Mouse (Mus musculus) layer of hippocampus, adult 18-20 months (tissue): ENCODE measurements at regions not wholly inside any gene's neighbourhood (a gene's known extent, or its start where the extent isn't known, plus 50 kb on each side); places are given as distances from the start of the nearest gene placed in this dataset.

Source experiments
- DNase-seq, 2 experiments: peaks; one replicate each; pipeline ENCODE4 v3.0.0; 2022; ENCODE audit warnings: low spot score in 2 of 2

DNA sequence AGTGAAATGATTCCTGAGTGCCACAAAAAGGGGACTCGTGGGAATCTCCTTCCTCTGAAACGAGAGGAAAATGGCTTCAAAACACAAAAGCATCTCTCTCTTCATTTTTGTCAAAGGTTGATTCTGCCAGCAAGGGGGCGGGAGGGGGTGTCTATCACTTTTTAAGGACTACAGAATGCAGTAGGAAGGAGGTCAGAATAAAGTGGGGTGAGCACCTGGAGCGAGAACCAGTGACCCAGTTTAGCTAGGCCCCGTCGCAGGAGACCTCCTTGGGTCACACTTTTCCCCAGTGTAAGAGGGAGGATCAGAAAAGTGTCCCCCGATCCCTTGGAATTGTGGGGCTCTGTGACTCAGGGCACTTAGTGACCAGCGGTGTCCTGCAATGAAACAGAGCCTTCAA lies 133.1 kb downstream of the Tgfb2 start:
- no peak for DNase-seq

DNA sequence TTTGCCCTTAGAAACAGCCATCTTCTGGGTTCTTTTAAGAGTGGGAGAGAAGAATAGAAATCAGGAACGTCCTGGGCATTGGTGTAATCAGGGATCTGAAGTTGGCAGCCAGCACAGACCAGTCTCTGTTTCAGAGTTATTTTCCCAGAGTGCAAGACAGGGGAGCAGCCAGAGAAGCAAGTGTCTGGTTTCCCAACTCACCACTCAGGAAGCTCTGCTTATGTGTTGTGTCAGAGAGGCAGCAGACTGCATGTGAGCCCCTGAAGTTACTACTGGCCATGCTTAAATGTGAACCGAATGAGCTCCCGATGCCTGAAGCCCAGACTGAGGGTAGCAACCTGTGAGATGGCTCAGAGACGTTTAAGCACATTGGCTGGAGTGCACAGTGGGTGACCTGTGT lies 133.7 kb downstream of the Tgfb2 start:
- no peak for DNase-seq

DNA sequence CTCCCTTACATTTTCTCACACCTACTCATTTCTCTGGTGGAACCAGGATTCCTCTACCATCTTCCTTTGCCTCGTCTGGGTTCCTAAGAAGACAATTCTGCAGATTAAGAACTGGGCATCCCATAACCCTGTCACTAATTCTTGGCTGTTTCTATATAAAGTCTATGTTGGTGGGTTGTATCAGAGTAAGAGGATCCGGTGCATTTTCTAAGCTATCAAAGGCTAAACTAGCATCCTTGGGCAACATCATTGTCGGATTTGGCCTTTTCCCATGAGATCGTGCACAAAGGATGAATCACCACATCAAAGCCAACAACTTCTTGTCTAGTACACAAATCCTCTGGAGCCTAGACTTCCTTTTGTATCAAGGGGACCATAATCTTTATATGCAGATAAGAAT lies 137.3 kb downstream of the Tgfb2 start:
- DNase-seq: no peak

DNA sequence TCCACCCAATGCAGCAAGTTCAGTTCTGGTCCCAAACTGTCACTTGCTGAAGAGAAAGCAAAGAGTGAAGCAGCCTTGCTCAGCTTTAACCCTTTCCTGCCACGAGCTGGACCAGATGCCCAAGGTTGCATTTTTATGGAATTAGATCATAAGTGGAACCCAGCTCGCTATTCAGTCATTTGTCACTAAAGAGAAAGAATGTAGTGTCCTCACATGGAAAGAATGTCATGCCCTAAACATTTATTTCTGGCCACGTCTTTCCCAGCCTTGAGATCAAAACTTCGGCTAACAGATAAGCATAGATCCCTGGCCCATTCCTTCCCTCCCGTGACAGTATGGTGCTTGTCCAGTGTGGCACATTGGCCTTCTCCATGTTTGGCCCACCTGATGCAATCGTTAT lies 137.7 kb downstream of the Tgfb2 start:
- no peak for DNase-seq

DNA sequence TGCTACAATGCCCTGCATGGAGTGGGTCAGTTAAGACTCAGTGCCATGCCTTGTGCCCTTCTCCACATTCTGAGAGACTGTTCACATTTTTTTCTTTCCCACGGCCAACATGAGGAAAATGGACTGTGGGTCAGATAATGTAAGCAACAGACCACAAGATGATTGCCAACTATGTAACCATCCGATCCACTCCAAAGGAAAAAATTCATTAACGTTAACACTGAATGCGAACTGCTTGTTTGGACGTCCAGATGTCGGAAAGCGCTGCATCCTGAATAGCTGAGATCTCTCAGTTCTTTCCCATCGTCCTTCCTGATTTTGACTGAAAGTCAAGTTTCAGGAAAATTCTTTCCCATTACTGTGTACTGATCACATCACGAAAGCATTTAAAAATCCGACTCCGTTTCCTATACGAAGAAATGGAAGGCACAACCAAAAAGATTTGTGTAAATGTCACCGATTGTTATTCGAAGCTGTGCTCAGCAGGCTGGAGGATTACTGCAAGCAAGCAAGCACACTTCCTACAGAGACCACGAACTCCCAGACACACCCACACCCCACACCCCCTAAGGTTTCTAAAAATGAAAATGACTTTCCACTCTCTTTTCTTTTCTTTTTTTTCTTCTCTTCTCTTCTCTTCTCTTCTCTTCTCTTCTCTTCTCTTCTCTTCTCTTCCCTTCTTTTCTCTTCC lies 138.5 kb downstream of the Tgfb2 start:
- no peak for DNase-seq

DNA sequence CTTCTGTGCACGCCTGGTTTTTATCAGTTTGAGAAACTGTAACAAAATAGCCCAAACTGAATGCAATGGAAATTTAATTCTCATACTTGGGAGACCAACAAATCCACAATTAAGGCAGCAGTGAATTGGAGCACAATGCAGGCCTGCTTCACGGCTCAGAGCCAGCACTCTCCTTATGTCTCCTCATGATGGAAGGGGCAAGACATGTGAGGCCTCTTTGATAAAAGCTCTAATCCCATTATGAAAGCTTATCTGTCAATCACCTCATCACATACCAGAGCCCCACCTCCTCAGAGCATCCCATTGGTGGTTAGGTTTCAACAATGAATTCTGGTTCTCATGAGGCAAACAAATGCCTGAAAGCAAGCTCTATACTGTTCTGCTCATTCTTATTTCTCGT lies 143.8 kb downstream of the Tgfb2 start:
- no peak for DNase-seq

DNA sequence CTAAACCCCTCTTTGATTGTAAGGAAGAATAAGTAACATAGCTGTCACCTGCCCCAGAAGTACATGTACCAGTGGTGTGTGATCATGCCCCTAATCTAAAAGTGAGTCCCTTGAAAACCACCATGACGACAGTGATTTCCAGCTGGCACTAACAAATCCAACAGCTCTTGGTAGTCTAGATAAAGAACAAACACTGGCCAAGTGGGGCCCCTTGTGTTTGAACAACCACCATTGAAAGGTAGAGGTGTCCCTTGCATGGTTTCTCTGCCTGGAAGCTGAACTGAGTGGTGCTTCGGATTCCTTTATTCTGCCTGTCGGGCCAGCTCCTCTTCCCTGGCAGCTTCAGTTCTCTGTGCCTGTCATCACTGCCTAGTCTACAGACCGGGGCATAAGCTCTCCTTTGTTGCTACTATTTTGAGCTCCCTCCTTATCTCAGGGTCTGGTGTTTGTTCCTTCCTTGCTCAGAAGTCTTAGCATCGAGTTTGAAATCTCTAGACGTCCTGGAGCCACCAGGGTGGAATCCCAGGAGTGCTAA lies 150.3 kb downstream of the Tgfb2 start:
- no peak for DNase-seq

DNA sequence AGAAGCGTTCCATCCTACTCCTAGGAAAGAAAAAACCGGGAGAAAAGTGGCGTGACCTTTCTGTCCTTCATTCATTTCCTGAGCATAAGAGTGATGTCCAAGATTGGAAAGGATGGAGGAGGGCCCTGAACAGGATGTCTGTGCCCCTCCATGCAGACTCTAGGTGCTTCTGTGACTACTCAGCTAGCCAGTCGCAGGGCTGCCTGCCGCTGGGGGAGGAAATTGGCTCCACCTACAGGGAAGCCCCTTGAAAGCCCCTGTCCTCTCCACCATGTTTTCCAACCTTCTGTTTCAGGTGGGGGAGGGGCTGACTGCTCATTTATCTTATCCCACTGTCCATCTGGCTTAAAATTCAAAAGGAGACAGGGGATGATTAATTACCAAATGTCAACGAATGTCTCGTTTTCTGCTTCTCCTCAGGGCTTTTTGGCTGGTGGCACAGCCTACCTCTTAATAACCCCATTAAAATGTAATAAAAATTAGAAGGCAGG lies 151.2 kb downstream of the Tgfb2 start:
- no peak for DNase-seq

DNA sequence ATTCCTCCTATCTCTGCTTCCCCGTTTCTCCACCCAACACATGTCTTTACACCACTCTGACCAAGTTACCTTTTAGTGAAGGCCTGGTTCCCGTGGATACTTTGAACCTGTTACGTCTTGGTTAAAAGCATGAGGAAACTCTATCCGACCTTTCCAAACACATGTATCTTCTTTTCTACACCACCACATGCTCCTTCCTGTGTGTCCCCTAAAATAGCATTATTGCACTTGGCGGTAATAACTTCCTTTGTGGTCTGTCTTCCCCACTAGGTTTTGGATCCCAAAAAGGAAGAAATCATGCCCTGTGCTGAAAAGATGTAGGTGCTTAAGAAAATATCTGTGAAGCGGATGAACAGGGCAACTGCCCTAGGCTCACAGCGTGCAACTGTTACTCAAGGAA lies 153.1 kb downstream of the Tgfb2 start:
- no peak for DNase-seq

DNA sequence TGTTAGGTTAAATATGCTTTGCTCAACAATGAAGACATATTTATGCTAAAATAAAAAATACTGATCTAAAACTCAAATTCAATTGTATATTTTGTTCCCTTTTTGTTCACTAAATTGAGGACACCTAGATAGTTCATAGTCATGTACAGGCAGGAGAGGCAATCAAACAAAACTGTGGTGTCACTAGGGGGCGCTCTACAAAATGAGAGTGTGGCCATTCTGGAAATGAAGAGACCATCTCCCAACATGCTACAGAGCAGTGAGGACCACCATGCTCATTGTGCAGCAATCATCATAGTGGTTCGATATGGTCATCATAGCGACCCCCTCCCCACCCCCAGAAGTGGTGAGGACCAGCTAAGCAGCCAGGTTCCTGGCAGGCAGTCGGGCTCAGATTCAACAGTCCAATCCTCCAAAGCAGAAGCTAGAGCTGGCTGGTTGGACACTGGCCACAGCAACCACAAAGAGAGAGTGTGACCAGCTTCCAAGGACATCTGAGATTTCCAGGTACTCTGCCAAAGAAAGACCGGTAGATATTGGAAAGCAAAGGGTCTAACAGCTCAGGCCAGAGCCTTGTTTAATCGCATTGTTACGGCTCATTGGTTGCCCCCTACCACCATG lies 155.4 kb downstream of the Tgfb2 start:
- DNase-seq: peak in 1 of 2 experiments; percentile 32

DNA sequence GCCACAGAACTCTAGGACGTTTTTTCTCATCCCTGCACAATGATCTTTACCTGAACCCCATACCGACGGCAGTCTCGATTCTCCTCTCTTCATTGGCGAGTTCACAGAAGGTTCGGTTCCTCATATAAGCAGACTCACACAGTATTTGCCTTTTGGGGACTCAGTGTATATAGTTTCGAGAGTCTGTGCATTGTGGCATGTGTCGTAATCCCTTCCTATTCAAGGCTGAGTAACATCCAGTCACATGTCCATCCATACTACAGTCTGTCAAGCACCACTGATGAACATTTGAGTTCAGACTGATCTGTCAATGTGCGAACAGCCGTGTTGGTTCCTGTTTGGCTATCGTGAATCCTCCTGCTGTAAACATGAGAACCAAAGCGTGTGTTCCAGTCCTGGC lies 156.6 kb downstream of the Tgfb2 start:
- no peak for DNase-seq

DNA sequence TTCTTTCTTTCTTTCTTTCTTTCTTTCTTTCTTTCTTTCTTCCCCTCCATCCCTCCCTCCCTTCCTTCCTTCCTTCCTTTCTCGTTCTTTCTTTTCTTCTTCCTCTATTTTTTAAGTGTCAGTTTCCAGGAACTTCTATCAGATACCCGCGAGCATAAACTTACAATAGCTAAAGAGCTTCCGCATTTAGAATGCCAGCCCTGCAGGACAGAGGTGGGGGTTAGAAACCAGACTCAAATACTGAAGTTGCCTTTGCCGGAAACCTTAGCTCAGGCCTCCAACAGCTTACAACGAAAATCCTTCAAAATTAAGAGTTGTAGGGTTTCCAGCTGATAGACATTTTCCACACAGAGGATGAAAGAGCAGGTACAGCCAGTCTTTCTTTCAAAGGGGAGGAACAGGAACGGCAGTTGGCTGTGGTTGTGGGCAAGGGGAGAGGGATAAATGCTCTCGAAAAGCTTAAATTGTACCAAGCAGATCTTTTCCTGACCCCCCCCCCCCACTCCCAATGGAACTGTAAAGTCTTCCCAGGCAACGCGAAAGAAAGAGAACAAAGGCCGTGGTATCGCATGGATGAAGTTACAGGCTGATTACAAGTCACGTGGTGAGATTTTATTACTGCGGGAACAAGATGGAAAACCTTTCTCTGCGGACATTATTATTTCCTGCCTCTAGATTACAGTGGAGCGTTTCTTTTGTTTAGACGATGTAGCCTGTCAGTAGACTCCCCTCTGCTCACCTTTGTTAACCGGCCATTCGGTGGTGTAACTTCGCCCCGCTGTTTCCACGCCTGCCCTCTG lies 159.2 kb downstream of the Tgfb2 start:
- no peak for DNase-seq

DNA sequence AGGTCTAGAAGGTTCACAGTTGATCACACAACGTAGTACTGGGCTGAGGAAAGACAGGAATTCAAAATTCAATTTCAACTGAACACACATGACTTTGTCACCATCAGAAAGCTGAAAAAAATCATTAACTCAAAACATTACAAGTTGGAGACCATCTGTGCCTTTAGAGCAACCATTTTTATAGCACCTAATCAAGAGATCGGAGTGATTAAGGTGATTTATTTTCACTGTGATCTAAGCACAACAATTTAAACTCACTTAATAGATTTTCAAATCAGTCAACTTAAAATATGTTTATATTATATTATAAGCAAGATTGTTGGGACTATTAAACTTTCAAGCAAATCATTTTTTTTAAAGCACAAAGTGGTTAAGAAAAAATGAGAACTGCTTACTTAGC lies 165.7 kb downstream of the Tgfb2 start:
- DNase-seq: no peak

DNA sequence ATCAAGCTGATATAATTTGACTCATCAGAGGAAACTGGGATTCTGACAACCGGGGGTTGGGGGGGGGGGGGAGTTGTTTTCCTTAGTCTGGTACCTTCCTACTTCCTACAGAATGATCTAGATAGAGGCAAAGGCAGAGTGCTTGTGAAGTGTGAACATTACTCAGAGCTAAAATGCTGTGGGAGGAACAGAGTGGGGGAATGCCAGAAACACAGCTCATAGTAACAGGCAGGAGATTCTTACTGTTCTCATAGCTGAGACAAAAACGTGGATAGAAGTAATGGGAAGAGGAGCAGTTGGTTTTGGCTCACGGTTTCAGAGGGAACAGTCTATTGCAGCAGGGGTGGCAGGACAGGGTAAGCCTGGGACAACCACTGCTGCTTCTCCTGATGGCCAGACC lies 167.6 kb downstream of the Tgfb2 start:
- DNase-seq: peak; percentile 8 to 44

DNA sequence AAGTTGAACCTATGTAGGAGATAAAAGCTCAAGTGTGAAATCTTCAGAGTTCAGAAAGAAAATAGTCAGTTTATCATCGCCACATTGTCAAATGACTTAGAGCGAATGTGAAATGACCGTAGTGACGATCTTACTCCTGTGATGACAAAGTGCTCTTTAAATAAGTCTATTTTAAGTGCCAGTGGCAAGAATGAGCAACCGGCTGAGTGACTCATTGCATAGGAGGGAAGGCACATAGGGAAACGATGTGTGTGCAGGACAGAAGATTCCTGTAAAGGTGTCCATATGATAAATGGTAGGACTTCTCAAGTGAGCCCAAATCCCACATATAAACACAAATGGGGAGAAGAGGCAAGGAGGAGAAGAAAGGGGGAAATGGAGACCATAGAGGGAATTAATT lies 189.8 kb downstream of the Tgfb2 start:
- no peak for DNase-seq

DNA sequence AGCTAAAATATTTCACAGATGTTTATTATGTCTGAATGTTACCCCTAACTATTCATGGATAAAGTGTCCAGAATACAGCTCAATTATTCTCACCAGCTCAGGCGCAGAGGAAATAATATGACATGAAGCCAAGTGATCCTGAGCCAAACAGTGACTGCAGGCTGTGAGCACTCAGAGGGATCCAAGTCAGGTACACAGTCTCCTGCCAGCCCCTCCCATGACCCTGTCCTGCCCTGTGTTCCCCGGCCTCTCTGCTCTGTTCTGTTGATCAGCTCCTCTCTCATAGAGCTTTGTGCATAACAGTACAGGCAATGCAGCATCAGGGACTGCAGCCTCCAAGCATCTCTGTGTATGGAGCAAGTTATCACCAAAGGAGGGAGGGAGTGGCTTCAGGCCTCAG lies 190.7 kb downstream of the Tgfb2 start:
- DNase-seq: no peak

DNA sequence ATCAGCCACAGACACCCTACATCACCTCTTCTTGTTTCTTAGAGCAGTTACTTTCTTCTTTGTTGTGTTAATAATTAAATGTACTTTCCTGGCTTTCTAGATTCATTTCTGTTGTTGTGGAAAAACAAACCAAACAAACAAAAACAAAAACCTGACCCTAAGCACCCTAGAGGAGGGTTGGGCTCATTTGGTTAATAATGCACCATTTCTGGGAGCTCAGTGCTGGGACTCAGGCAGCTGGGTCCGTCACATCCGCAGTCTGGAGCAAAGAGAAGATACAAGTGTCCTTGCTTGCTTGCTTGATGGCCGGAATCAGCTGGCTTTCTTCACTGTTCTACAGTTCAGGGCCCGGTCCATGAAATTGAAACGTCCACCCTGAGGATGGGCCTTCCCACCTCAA lies 191.9 kb downstream of the Tgfb2 start:
- DNase-seq: no peak

DNA sequence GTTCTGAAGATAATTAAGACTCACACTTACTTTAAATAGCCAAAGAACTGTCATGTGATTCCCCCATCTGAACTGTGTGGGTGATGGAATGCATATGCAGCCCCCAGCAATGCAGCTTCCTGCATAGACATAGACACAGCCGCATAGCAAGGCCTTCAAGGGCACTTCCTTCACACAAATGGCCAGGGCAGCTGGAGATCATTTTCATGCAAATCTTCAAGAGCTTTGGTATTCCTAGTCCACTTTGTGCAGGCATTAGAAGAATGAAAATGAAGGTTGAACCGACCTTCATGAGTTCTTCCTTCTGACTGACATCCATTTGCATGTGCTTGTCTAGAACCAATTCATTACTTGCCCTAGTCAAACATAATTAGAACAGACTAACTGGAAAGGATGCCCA lies 195.3 kb downstream of the Tgfb2 start:
- no peak for DNase-seq

DNA sequence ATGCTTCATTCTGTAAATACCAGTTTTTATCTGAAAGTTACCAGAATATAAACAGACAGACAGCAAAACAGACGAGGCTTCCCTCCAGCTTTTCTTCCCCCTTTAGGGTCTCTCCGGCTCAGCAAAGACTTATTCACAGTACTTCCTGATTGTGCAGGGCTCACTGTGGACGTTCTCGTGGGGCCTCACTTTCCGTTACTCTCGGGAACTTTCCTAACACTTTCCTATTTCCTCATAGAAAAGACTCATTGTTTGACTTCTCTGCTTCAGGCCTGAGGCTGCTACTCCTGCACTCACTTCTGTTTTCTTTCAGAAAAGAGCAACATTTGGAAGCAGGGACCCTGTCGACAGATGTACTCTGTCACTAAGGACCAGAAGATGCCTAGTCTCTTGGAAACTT lies 197.4 kb downstream of the Tgfb2 start:
- no peak for DNase-seq

DNA sequence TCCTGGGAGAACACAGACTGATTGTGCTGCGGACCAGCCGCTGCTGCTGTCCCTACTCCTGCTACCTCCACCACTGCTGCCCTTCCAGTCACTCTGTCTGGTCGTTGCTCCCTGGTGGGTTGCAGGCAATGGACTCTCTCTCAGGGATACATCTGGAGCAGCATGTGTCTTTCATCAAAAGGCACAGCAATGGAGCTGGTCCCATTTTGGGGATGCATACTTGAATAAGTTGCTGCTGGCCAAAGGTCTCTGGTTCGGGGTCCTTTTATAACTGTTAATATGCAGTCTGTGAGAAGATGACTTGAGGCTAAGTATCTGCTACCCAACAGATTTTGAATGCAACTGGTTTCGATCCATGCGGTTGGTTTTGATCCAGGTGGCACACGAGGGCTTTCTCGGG lies 197.8 kb downstream of the Tgfb2 start:
- no peak for DNase-seq

DNA sequence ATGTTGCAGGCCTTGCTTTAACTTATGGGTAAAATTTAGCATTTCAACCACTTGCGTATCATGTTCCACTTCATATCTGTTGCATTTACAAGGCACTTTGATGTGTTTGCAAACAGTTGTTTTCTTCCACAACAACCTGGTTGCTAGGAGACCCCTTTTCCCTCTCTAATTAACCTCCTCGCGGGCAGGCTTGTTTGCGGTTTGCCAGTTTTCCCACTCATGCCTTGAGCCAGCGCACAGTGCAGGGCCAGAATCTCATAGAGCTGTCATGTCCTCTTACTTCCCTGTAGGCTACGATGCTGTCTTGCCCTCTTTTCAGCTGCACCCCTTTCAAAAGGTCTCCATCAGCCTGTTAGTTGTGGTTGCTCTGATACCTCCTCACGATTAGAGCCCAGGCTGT lies 199.3 kb downstream of the Tgfb2 start:
- no peak for DNase-seq

DNA sequence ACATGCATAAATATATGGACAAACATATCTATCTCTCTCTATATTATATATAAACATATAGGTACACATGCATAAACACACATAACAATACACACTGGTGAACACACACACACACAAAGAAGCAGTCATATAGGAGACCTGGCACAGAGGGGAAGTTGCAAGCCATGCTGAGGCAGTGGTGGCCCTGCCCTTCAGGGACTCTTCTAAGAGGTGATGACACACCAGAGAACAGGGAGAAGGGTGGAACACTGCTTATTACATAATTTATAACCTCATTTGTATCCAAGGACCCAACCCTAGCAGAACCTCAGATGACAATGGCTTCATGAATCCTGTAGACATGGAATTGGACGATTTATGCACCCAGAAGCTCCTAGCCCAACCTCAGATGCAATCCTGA lies 199.9 kb downstream of the Tgfb2 start:
- no peak for DNase-seq
